Mouse (Mus musculus) activated CD4-positive, CD25-positive, alpha-beta regulatory T cell, adult 4 months (primary cell): ENCODE data around the gene Plcb2. TPM values are rescaled to one million over a fixed set of nuclear protein-coding genes. Genes with fewer than 3 reads are reported as not detected.

Source experiments
- ATAC-seq: one replicate; pipeline ENCODE4 v1.8.0; 2017
- polyA plus RNA-seq, 2 experiments: library from polyadenylated mRNA; unstranded; fragments of 100-300 nt; shearing (Covaris generic); gene quantifications; one replicate each; pipeline ENCODE4 v1.2.1; 2017

Gene Plcb2
- polyA plus RNA-seq, 2 experiments from 2014 or later, result 17.4 to 20.2 TPM

GRCm38 (mm10) chr2:118682544-118683260 lies 45.5 kb downstream of the Plcb2 start:
- no peak for ATAC-seq

GRCm38 (mm10) chr2:118680926-118681325 lies 47.3 kb downstream of the Plcb2 start:
- no peak for ATAC-seq

- no peak for ATAC-seq
These were observed 48.7 kb downstream of the Plcb2 start for GRCm38 (mm10) chr2:118679577-118679976.

GRCm38 (mm10) chr2:118677817-118678216 lies 50.4 kb downstream of the Plcb2 start:
- no peak for ATAC-seq

DNA sequence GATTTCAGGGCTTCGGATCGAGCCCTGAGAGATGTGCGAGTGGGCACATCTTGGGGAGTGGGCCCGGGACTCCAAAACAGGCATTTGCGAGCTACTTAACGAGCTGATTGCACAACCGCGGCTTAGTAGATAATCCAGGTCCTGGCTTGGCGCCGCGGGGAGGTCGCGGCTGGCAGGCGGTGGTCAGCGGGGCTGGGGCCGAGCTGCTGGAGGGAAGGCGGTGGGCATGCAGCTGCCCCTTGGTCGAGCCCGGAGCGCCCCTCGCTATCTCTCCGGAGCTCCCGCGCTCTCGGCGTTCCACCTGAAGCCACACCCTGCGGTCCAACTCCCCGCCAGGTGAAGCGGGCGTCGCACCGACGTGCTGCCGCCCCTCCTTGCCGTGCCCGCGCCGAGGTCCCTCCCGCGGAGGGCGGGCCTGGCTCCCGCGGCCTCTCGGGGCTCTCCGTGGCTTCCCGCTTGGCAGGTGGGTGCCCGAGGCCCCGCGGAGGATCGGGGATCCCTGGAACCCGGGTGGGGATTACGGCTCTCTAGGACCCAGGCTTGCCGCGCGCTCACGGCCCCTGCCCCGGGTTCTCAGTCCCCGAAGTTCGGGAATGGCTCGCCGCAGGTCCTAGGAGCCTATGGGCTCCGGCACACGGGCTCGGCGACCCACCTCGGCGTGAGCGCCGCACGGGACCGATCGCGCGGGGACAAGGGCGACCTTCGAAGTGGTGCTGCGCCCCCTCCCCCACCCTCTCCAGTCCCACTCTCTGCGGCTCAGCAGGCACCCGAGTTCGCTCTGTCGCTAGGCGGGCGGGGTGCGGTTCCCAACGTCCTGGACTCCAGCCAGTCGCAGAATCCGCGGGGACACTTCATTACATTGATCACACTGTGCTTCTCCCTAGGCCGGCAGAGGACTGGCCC lies 51.1 kb downstream of the Plcb2 start:
- ATAC-seq, result no peak

- ATAC-seq, result no peak
These were observed 53.7 kb downstream of the Plcb2 start for GRCm38 (mm10) chr2:118674500-118674899.

- ATAC-seq, result no peak
These were observed 54.4 kb downstream of the Plcb2 start for GRCm38 (mm10) chr2:118673686-118674465.

GRCm38 (mm10) chr2:118671728-118672127 lies 56.5 kb downstream of the Plcb2 start:
- no peak for ATAC-seq

DNA sequence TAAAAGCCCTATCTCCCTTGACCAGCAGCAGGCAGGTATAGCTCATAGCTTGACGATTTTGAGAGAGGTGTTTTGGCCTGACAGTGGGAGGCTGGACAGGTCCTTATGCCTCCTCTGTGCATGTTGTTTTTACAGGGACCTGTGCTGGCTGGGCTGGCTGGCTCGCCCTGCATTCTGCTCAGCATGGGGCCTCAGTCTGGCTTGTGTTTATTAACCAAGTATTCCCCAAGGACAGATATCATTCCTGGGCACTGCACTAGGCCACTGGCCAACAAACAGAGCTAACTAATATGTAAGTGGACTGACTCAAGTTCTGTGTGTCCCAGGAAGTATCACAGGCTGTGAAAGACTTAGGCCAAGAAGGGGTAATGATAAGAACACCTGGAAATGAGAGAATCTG lies 58.5 kb downstream of the Plcb2 start:
- no peak for ATAC-seq

- no peak for ATAC-seq
These were observed 59.0 kb downstream of the Plcb2 start for GRCm38 (mm10) chr2:118669245-118669644.

- ATAC-seq, result no peak
These were observed 61.1 kb downstream of the Plcb2 start for GRCm38 (mm10) chr2:118667181-118667580.

DNA sequence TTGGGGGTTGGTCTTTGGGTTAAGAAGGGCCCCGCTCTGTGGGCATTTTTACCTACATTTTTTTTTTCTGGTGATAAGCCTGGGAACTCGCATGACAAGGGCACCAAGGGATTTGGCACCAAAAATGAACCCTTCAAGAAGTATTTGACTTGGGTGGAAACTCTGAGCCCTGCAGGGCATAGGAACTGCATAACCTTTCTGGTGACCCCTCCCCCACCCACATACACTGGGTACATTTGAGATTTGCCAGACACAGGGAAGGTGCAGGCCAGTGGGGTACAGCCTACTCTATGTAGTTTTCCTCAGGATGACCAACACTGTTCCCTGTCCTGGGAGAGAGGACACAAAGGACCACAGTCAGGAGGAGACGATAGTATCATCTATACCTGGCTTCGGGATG lies 62.6 kb downstream of the Plcb2 start:
- ATAC-seq, result no peak

DNA sequence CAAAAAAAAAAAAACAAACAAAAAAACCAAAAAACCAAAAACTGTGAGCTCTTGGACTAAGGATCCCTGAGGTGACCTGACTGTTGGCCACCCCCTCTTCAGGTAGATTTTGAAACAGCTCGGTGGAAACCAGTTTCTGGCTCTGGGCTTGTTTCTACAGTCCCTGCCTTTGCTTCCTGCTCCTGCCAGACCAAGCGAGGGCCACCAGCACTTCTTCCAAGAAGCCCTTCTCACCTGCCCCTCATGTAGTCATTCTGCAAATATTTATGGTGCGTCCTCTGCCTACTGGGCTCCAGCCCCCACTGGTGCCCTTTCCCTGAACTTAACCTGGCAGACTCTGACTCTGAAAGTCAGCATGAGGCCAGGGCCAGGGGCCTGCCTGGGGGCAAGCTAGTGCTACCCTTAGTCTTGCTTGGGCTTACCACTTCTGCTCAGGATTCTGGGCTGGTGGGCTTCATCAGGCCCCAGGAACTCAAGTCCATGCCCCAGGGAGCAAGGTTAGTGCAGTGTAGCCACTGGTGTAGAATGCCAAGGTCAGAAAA lies 63.2 kb downstream of the Plcb2 start:
- no peak for ATAC-seq

GRCm38 (mm10) chr2:118663804-118664766 lies 64.2 kb downstream of the Plcb2 start:
- no peak for ATAC-seq

DNA sequence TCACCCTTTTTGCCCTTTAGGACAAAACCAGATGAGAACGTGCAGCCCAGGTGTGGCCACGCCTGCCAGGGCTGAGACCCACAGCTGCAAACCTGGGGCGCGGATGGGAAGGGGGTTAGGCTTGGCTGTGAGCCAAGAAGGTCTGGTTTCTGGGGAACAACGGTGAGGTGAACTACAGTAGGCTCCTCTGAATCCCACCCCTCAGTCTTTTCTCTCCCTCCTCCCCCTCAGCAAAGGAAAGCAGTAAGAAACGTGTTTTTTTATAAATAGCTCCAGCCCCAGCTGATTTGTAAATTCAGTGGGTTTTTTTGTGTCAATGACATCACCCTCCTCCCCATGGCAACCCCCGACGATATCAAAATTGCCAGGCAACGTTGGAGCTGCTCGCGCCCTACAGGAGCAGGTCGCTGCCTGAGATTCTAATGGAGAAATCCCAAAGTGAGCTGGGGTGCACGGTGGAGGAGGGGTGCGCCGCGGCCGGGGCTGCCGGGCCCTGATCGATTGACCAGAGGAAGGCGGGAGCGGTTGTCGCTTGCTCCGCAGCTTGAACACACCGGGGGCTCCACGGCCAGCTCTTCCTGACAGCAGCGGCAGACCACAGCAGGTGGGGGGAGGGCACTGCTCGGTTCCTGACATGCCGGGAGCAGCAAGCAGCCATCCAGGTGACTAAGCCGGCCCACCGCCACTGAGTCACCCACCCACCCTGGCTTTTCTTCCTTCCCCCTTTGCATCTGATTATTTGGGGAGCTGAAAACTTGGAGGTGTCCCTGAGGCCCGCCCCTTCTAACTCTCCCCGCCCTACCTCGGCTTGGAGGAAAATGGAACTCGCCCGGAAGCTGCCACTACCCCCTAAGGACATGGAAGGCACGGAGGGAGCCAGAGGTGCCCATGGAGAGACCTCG lies 65.1 kb downstream of the Plcb2 start, which contains the start of gene Pak6:
TSS of gene Pak6 (plus strand) at position 402 of the 902 bp plus-strand sequence.
- ATAC-seq, result no peak

DNA sequence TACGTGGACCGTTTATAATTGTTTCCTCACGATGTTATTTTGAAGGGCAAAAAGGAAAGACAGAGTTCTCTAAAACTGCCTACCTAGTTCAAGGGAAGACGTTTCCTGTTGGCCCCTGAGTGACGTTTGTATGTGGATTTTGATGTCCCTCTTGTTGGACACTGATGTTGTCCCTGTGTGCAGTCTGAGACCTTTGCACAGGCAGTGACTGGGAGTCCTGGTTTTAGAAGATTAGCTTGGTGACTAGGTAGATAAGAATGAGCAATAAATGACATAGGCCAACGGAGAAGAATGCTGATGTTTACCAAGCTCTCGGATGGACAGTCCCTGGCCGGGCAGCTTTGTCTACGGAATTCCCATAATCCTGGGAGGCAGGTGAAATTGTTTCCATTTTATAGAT lies 66.3 kb downstream of the Plcb2 start:
- no peak for ATAC-seq

GRCm38 (mm10) chr2:118659998-118660452 lies 68.2 kb downstream of the Plcb2 start:
- peak; percentile 69 for ATAC-seq

DNA sequence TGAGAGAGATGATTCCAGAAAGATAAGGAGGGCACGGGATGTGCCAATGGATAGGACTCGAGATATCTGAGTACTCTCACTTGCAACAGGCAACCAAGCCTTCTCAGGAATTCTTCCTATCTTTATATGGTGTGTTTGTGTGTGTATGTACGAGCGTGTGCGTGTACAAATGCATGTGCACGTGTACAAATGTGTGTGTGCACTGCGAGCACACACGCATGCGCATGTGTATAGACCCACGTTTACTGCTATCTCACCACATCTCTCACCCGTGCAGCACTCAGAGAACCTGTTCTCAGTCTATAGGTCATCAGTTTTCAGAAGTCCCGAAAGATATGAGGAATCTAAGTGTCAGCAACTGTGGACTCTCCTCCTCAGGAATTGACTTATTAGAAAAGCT lies 68.7 kb downstream of the Plcb2 start:
- ATAC-seq, result no peak

GRCm38 (mm10) chr2:118659077-118659476 lies 69.2 kb downstream of the Plcb2 start:
- ATAC-seq, result peak; percentile 31

- ATAC-seq, result no peak
These were observed 69.8 kb downstream of the Plcb2 start for GRCm38 (mm10) chr2:118658457-118658856.
